Mouse (Mus musculus): ENCODE measurements around the gene Slc35a2.

DNA sequence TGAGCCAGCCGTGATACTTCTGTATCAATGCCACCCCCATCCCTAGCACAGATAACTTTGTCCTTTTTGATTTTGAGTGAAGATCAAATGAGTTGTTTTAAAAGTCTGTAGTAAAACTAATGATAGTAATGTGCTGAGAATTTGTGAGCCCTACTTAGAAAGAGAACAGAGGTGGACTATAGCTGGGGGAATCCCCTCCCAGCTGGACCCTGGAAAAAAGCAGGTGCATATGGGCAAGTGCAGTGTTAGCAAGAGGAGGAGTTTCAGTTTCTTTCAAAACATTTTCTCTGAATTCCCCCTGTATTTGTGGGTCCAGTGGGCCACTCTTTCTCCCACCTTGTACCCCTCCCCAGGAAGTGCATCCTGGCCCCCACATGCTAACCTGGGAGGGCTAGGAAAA is 20.6 kb upstream of the Slc35a2 start:
- TF ChIP-seq POLR2A (IDR thresholded peaks at IDR 0.05; ENCODE audit: low read depth, low read length) (no peak), CTCF (IDR thresholded peaks at IDR 0.05; ENCODE audit: extremely low read depth, insufficient read depth, insufficient read length, insufficient replicate concordance) (no peak)
